In the genomic region with DNA sequence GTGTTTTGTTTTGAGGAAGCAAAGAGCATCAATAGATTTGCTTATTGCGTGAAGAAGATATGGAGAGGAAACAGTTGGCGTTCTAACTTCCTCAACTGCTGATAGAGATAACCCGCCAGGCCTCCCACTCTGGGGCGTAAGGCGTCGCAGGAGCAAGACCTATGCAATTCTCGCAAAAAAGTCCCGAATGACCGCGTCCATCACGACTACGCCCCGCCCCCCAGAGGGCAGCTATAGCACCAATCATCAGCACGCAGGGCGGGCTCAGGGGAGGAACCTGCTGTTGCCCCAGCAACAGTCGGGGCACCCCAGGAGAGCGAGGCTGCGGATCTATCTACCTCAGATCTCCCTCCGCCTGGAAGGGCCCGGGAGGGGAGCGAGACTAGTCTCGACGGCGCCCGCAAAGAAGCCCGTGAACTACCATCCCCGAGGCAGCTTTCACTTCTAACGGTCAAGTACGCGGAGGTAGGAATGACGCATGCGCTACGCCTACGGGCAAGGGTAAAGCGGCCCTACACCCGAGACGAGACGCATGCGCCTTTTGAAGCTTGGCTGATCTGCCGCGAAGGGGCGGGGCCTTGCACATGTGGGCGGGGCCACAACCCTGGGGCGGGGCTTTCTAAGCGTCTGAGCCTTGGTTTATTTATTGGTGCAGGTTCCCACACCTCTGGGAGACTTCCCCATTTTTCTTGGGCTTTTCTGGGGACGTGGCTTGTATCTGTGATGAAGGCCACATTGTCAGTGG, we compare ENCODE assay signal across 8 mouse cellular contexts. TPM values are rescaled to one million over a fixed set of nuclear protein-coding genes. Genes with fewer than 3 reads are reported as not detected.
DNase-seq lines count a peak whose midpoint lies in the region; ATAC-seq and TF ChIP-seq lines count a peak whose summit lies in the region.

A gene (plus strand): TSS at position 267 of the 745 bp plus-strand sequence.

- no peaks in the 10 kb centered on the region for H3K79me2 ChIP-seq in liver, adult 2 months (ENCODE audit: control insufficient read depth, insufficient read depth, low read length)
- H3K79me2 ChIP-seq in myocyte (ENCODE audit: control insufficient read depth, insufficient read depth): peaks cover 5% of the 10 kb centered on the region

- peaks cover 10% of the 10 kb centered on the region for H3K27me3 ChIP-seq in heart, embryonic 11.5 days (ENCODE audit: control insufficient read depth, insufficient read depth, low read length)
- H3K27me3 ChIP-seq in kidney, embryonic 16.5 days (ENCODE audit: insufficient read depth, low read length): peaks cover 15% of the 10 kb centered on the region
- no peaks in the 10 kb centered on the region for H3K27me3 ChIP-seq in liver, adult 2 months (ENCODE audit: control insufficient read depth, insufficient read depth, low read length)
- H3K27me3 ChIP-seq in myocyte (ENCODE audit: control insufficient read depth, insufficient read depth, insufficient read length): no peaks in the 10 kb centered on the region
- no peaks in the 10 kb centered on the region for H3K27me3 ChIP-seq in splenic B cell, adult 2 months (ENCODE audit: control insufficient read depth, insufficient read depth, low read length, poor library complexity, severe bottlenecking)

- DNase-seq in B cell, adult 2 months: peak; percentile 99
- DNase-seq in brain, adult 2 months (ENCODE audit: low read depth, low spot score): peak; percentile 97
- peak; percentile 81 for DNase-seq in liver, adult 2 months (ENCODE audit: extremely low read depth, low read depth, low spot score)
- DNase-seq in splenic B cell, adult 2 months (ENCODE audit: low read depth, low spot score): peak; percentile 98

- peak within 1 kb of the TSS; percentile 81 for H3K9ac ChIP-seq in heart, embryonic 11.5 days (ENCODE audit: low read depth, low read length)
- peak within 1 kb of the TSS; percentile 64 for H3K9ac ChIP-seq in kidney, embryonic 16.5 days (replicated peaks; ENCODE audit: low read length)
- peak within 1 kb of the TSS; percentile 80 for H3K9ac ChIP-seq in liver, adult 2 months (ENCODE audit: low read depth, low read length)

- peak; percentile 94 for ATAC-seq in erythroblast, adult 5-6 weeks (replicated peaks; ENCODE audit: low FRiP score, poor library complexity, severe bottlenecking)
- ATAC-seq in heart, embryonic 11.5 days (replicated peaks; ENCODE audit: insufficient number of reproducible peaks, low FRiP score, low TSS enrichment): peak; percentile 95
- peak; percentile 97 for ATAC-seq in kidney, embryonic 16.5 days (ENCODE audit: low FRiP score, low TSS enrichment)

- H3K4me3 ChIP-seq in heart, embryonic 11.5 days (ENCODE audit: low read depth, low read length): peak within 1 kb of the TSS; percentile 71
- H3K4me3 ChIP-seq in kidney, embryonic 16.5 days (ENCODE audit: low read length): peak within 1 kb of the TSS; percentile 57
- H3K4me3 ChIP-seq in liver, adult 2 months (ENCODE audit: insufficient read depth, low read depth, low read length): peak within 1 kb of the TSS; percentile 81
- H3K4me3 ChIP-seq in myocyte: peak within 1 kb of the TSS; percentile 39

- no peak for TF ChIP-seq CTCF in liver, adult 2 months (IDR thresholded peaks at IDR 0.05; ENCODE audit: low read depth, low read length)

- 0 out of 2 replicates have a peak, but pooled peaks have one; percentile 29 for TF ChIP-seq POLR2A in liver, adult 2 months (IDR thresholded peaks at IDR 0.05; ENCODE audit: extremely low read depth, insufficient read depth, low read length)
- TF ChIP-seq POLR2A in myocyte (IDR thresholded peaks at IDR 0.05; ENCODE audit: insufficient read length, low read depth): peak; percentile 70

- H3K4me1 ChIP-seq in heart, embryonic 11.5 days (ENCODE audit: control insufficient read depth, insufficient read depth, low read length): peaks cover 18% of the 10 kb centered on the region
- peaks cover 11% of the 10 kb centered on the region for H3K4me1 ChIP-seq in kidney, embryonic 16.5 days (ENCODE audit: insufficient read depth, low read length)
- H3K4me1 ChIP-seq in liver, adult 2 months (ENCODE audit: control insufficient read depth, insufficient read depth, low read length): peaks cover 6% of the 10 kb centered on the region

- H3K36me3 ChIP-seq in heart, embryonic 11.5 days (ENCODE audit: control insufficient read depth, insufficient read depth, low read length): peaks cover 3% of the 10 kb centered on the region; the same call in 1 of the 2 replicates
- H3K36me3 ChIP-seq in kidney, embryonic 16.5 days (ENCODE audit: insufficient read depth, low read length): no peaks in the 10 kb centered on the region
- no peaks in the 10 kb centered on the region for H3K36me3 ChIP-seq in liver, adult 2 months (ENCODE audit: control insufficient read depth, insufficient read depth, low read length)
- no peaks in the 10 kb centered on the region for H3K36me3 ChIP-seq in myocyte (ENCODE audit: control insufficient read depth, insufficient read depth)
- no peaks in the 10 kb centered on the region for H3K36me3 ChIP-seq in splenic B cell, adult 2 months (ENCODE audit: control insufficient read depth, insufficient read depth, low read length, poor library complexity, severe bottlenecking)

- H3K27ac ChIP-seq in heart, embryonic 11.5 days (ENCODE audit: low read depth, low read length): peak within 1 kb of the TSS; percentile 94
- H3K27ac ChIP-seq in kidney, embryonic 16.5 days (ENCODE audit: low read length): peak within 1 kb of the TSS; percentile 87
- peak within 1 kb of the TSS; percentile 91 for H3K27ac ChIP-seq in liver, adult 2 months (replicated peaks; ENCODE audit: insufficient read depth, low read depth, low read length)

- no peak within 1 kb of the TSS for H3ac ChIP-seq in myocyte (ENCODE audit: control insufficient read depth, insufficient read length)

- peak within 1 kb of the TSS; percentile 69 for H3K4me2 ChIP-seq in heart, embryonic 11.5 days
- H3K4me2 ChIP-seq in kidney, embryonic 16.5 days (replicated peaks; ENCODE audit: low read depth, low read length): peak within 1 kb of the TSS; percentile 64
- H3K4me2 ChIP-seq in myocyte (ENCODE audit: low read depth): peak within 1 kb of the TSS; percentile 99

- WGBS in heart, embryonic 11.5 days (ENCODE audit: insufficient replicate concordance): under 1% methylated on average over 46 of the region's 46 CpGs
- WGBS in kidney, embryonic 16.5 days: under 1% methylated on average over 46 of the region's 46 CpGs
- under 1% methylated on average over 46 of the region's 46 CpGs for WGBS in liver, adult 2 months

- no peaks in the 10 kb centered on the region for H3K9me3 ChIP-seq in heart, embryonic 11.5 days (replicated peaks; ENCODE audit: control insufficient read depth, low read length)
- no peaks in the 10 kb centered on the region for H3K9me3 ChIP-seq in kidney, embryonic 16.5 days (ENCODE audit: low read length)

TF ChIP-seq in myocyte, 11 proteins besides CTCF, POLR2A, EP300 and RAD21:
- TF ChIP-seq MAX (IDR thresholded peaks at IDR 0.05; ENCODE audit: low read depth): no peak
- peak; percentile 80 for TF ChIP-seq POLR2AphosphoS2 (IDR thresholded peaks at IDR 0.05; ENCODE audit: insufficient read length, low read depth)
- no peak for TF ChIP-seq USF1 (IDR thresholded peaks at IDR 0.05; ENCODE audit: low read depth)
- TF ChIP-seq REST (IDR thresholded peaks at IDR 0.05; ENCODE audit: insufficient read depth, insufficient read length): no peak
- TF ChIP-seq TCF12 (IDR thresholded peaks at IDR 0.05; ENCODE audit: insufficient read depth, poor library complexity, severe bottlenecking): no peak
- no peak for TF ChIP-seq SRF (IDR thresholded peaks at IDR 0.05; ENCODE audit: control insufficient read depth, insufficient read length, low read depth)
- TF ChIP-seq CEBPB (IDR thresholded peaks at IDR 0.05; ENCODE audit: insufficient read depth, poor library complexity, severe bottlenecking): peak; percentile 66
- TF ChIP-seq MYOG (IDR thresholded peaks at IDR 0.05; ENCODE audit: control insufficient read depth in 1 of 3, insufficient read depth in 1 of 3, insufficient read length in 2 of 3, low read depth in 2 of 3): no peak
- no peak for TF ChIP-seq E2F4 (IDR thresholded peaks at IDR 0.05; ENCODE audit: insufficient read depth)
- no peak for TF ChIP-seq TCF3 (IDR thresholded peaks at IDR 0.05; ENCODE audit: insufficient read length, low read depth)
- no peak for TF ChIP-seq MYOD1 (IDR thresholded peaks at IDR 0.05; ENCODE audit: control insufficient read depth in 1 of 3, insufficient read length in 2 of 3, low read depth in 2 of 3)

RNA-seq across cellular contexts. Expression of the gene that starts here (rescaled TPM):
- 7.5 and 8.1 TPM in 2 replicates for total RNA-seq in erythroblast, adult 5-6 weeks (2015; ENCODE audit: low replicate concordance)
- 0.60 and 5.6 TPM in 2 replicates for total RNA-seq in erythroblast, adult 5-6 weeks (2017; ENCODE audit: low replicate concordance)
- polyA plus RNA-seq in heart, embryonic 11.5 days (2014; fragmentation: Nextera tagmentation; extraction: Ambion mirVana): 28.0 and 29.5 TPM in 2 replicates
- polyA plus RNA-seq in kidney, embryonic 16.5 days (2015; fragmentation: Nextera tagmentation; extraction: Ambion mirVana): 35.0 and 35.8 TPM in 2 replicates
- total RNA-seq in liver, adult 2 months (2014; rRNA removed): 4.2 and 6.8 TPM in 2 replicates
- 21.0 and 22.5 TPM in 2 replicates for polyA plus RNA-seq in liver, adult 2 months (2012; rRNA removed)
- polyA plus RNA-seq in myocyte (2012; fragmentation: generic; extraction: Trizol): 40.7 TPM

Comparison
In these comparisons a context has a peak if more than half of its experiments do, and no peak if none do; other contexts are left out.
1. Peak in every context shown above with its lines: DNase-seq, ATAC-seq, H3K4me3 ChIP-seq and H3K27ac ChIP-seq.